Mouse (Mus musculus) cerebellum, adult 2 months (tissue): Measurements from ENCODE around the gene Myo1a. TPM values are rescaled to one million over a fixed set of nuclear protein-coding genes. Genes with fewer than 3 reads are reported as not detected.

ENCODE experiments used
- DNase-seq, 2 experiments: peaks; one replicate each; pipeline ENCODE4 v3.0.0; 2021
- H3K27ac ChIP-seq: fragments of 200-500 bp; 2 replicates; pipeline ENCODE4 v1.5.1; 2012; ENCODE audit warnings: low read length, control low read depth, inconsistent platforms; ENCODE audit not compliant: insufficient read depth
- H3K27me3 ChIP-seq: fragments of 200-500 bp; 2 replicates; pipeline ENCODE4 v1.6.1; 2012; ENCODE audit warnings: inconsistent platforms, mild to moderate bottlenecking, low read length, moderate library complexity; ENCODE audit not compliant: control insufficient read depth, insufficient read depth
- H3K4me1 ChIP-seq: fragments of 200-500 bp; 2 replicates; pipeline ENCODE4 v1.6.1; 2011; ENCODE audit warnings: low read length; ENCODE audit not compliant: control insufficient read depth, insufficient read depth
- H3K4me3 ChIP-seq: fragments of 200-500 bp; replicated peaks from 2 replicates; pipeline ENCODE3; 2011; ENCODE audit warnings: mild to moderate bottlenecking, low read depth, low read length, control low read depth; ENCODE audit not compliant: insufficient read depth
- CTCF ChIP-seq: fragments of 200-500 bp; IDR thresholded peaks from 2 replicates; pipeline ENCODE4 v1.5.1; 2011; ENCODE audit warnings: low read depth, mild to moderate bottlenecking, control low read depth, low read length, moderate library complexity, borderline replicate concordance; ENCODE audit not compliant: insufficient read depth
- POLR2A ChIP-seq: fragments of 200-500 bp; IDR thresholded peaks from 2 replicates; pipeline ENCODE4 v1.6.1; 2011; ENCODE audit warnings: low read length, control low read depth, borderline replicate concordance; ENCODE audit not compliant: insufficient read depth
- WGBS: fragments of 180-500 bp; shearing (Covaris S2); methylation state at CpG from one replicate; pipeline ENCODE4 v1.1.7; 2018; 5-methylcytosine and 5-hydroxymethylcytosine counted together
- polyA plus RNA-seq: library from polyadenylated mRNA; depleted of rRNA; stranded (reverse); fragments of >200 nt; gene quantifications from 2 replicates; pipeline ENCODE4 v1.2.3, GENCODE M21; 2012

The Myo1a gene
- polyA plus RNA-seq, 1 experiment, result 1.2 TPM

GRCm38 (mm10) chr10:127703299-127703698, 1.7 kb upstream of the Myo1a start:
- no peak for DNase-seq
- 47% methylated on average over 4 of the region's 4 CpGs for WGBS
- Histone ChIP-seq H3K4me1 (no peaks in the 10 kb centered on the region), H3K4me3 (no peak overlapping the region), H3K27ac (no peak overlapping the region), H3K27me3 (no peaks in the 10 kb centered on the region)
- TF ChIP-seq POLR2A, result no peak
- no peak for TF ChIP-seq CTCF

- Histone ChIP-seq H3K4me1 (no peaks in the 10 kb centered on the region), H3K27me3 (no peaks in the 10 kb centered on the region), H3K27ac (no peak overlapping the region), H3K4me3 (no peak overlapping the region)
- WGBS, result 74% methylated on average over 2 of the region's 2 CpGs
- DNase-seq, result no peak
- no peak for TF ChIP-seq POLR2A
- TF ChIP-seq CTCF, result no peak
Observed at GRCm38 (mm10) chr10:127704293-127704692, 677 bp upstream of the Myo1a start.

DNA sequence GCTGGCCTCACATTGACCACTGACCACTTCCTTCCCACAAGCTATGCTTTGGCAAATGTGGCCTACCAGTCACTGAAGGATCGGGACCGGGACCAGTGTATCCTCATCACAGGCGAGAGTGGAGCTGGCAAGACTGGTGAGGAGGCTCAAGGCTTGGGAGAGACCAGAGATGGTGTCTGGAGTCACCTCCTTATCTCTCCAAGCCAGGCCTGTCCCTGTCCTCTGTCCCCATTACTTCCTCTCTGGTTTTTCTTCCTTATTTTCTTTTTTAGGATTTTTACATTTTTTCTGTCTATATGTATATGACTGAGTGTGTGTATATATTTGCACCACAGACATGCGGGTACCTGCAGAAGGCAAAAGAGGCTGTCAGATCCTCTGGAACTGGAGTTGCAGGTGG, 813 bp downstream of the Myo1a start:
- no peaks in the 10 kb centered on the region for H3K27me3 ChIP-seq
- no peak for DNase-seq
- 95% methylated on average over 4 of the region's 4 CpGs for WGBS
- H3K27ac ChIP-seq, result no peak overlapping the region
- TF ChIP-seq CTCF (no peak), POLR2A (no peak)
- no peaks in the 10 kb centered on the region for H3K4me1 ChIP-seq
- H3K4me3 ChIP-seq, result no peak overlapping the region

- Histone ChIP-seq H3K27ac (no peak overlapping the region), H3K4me3 (no peak overlapping the region), H3K4me1 (no peaks in the 10 kb centered on the region), H3K27me3 (no peaks in the 10 kb centered on the region)
- no peak for DNase-seq
- TF ChIP-seq POLR2A (no peak), CTCF (no peak)
- WGBS, result 88% methylated on average over 7 of the region's 7 CpGs
Observed at GRCm38 (mm10) chr10:127707721-127708120, 2.8 kb downstream of the Myo1a start.

- H3K27ac ChIP-seq, result no peak overlapping the region
- no peak for TF ChIP-seq CTCF
- TF ChIP-seq POLR2A, result no peak
- WGBS, result 84% methylated on average over 3 of the region's 3 CpGs
- H3K27me3 ChIP-seq, result no peaks in the 10 kb centered on the region
- no peaks in the 10 kb centered on the region for H3K4me1 ChIP-seq
- H3K4me3 ChIP-seq, result no peak overlapping the region
- no peak for DNase-seq
Observed at GRCm38 (mm10) chr10:127708850-127709370, 3.9 kb downstream of the Myo1a start.

DNA sequence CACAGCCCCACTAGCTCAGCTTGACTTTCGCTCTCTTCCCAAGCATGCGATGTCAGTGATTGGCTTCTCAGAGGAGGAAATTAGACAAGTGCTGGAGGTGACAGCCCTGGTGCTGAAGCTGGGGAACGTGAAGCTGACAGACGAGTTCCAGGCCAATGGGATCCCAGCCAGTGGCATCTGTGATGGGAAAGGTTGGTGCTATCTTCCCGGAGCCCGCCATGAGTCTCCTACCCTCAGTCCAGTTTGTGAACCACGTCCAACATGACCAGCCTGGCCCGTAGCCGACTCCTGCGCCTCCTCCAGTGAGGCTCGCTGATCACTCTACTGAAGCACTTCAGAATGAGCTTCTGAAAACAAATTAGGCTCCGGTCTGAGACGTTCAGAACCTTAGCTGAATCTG, 5.4 kb downstream of the Myo1a start:
- Histone ChIP-seq H3K4me3 (no peak overlapping the region), H3K27me3 (no peaks in the 10 kb centered on the region), H3K4me1 (no peaks in the 10 kb centered on the region), H3K27ac (no peak overlapping the region)
- DNase-seq, result peak in 1 of 2 experiments; percentile 7
- TF ChIP-seq CTCF, result no peak
- no peak for TF ChIP-seq POLR2A
- WGBS, result 15% methylated on average over 13 of the region's 13 CpGs

DNA sequence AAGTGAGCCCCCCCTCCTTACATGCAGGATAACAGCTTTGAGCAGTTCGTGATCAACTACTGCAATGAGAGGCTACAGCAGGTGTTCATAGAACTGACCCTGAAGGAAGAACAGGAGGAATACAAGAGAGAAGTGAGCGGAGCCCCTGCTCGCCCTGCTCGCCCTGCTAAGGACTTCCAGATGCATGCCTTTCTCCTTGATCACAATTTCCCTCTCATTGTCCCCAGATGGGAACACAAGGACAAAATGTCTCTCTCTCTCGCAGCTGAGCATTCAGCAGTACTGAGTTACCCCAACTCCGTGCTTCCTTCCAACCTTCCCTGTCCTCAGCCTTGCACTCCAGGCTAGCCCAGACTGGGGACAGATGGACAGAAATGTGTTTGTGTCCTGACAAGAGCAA, 7.8 kb downstream of the Myo1a start:
- 62% methylated on average over 6 of the region's 6 CpGs for WGBS
- DNase-seq, result no peak
- TF ChIP-seq CTCF (no peak), POLR2A (no peak)

DNA sequence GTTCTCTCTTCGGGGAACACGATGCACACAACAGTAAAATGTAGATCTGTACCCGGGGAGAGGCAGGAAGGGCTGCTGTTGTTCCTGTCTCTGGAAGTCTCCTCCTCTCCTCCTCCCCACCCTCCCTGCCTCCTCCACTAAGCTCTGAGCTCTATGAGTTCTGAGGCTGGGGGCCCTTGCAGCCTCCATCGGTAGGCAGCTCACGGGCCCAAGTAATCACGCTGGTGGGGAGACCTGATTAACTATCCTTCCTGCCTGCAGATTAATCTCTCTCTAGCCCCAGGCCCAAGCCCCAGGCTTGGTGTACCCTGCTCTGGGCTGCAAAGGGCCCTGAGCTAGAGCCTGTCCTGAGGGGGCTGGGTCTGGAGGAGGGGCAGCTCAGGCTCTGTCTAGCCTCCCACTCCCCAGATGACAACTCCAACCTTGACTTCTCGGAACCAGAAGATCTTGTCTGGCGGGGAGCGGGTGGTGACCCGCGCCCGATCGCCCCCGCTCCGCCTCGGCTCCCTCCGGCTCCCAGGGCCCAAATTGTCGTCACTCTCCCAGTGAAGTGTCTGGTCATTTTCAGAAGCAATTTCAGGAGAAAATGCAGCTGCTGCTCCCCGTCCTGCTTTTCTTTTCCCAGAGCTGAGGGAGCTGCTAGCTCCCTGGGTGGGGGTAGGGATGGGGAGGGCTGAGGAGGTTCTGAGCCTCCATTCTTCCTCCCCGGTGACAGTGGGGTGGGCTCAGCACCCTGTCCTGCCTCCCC, 16.9 kb downstream of the Myo1a start:
- 52% methylated on average over 20 of the region's 20 CpGs for WGBS
- DNase-seq, result no peak
- H3K4me1 ChIP-seq, result no peaks in the 10 kb centered on the region
- TF ChIP-seq CTCF, result no peak
- TF ChIP-seq POLR2A, result no peak
- H3K4me3 ChIP-seq, result no peak overlapping the region
- H3K27ac ChIP-seq, result no peak overlapping the region
- no peaks in the 10 kb centered on the region for H3K27me3 ChIP-seq

More for the DNA sequence above, 7.8 kb downstream of the Myo1a start:
- Histone ChIP-seq H3K4me1 (no peaks in the 10 kb centered on the region), H3K4me3 (no peak overlapping the region), H3K27ac (no peak overlapping the region), H3K27me3 (no peaks in the 10 kb centered on the region)
